Mouse (Mus musculus) liver, embryonic 12.5 days (tissue): ENCODE measurements around the gene Sys1. TPM values are rescaled to one million over a fixed set of nuclear protein-coding genes. Genes with fewer than 3 reads are reported as not detected.
A peak's percentile ranks its signal among the peaks of the same experiment; 100 is the strongest.

Source experiments
- ATAC-seq: fragments of 200-750 bp; cut with Nextera tagmentation; 2 replicates; pipeline ENCODE4 v1.8.0; 2017; ENCODE audit warnings: moderate number of reproducible peaks, mild to moderate bottlenecking, moderate library complexity
- H3K27ac ChIP-seq: fragments of 300-500 bp; sonication (generic); 2 replicates; pipeline ENCODE4 v1.5.1; 2016; ENCODE audit warnings: mild to moderate bottlenecking
- H3K27me3 ChIP-seq: fragments of 300-500 bp; sonication (generic); replicated peaks from 2 replicates; pipeline ENCODE4 v1.6.1; 2016; ENCODE audit warnings: mild to moderate bottlenecking, moderate library complexity
- H3K36me3 ChIP-seq: fragments of 300-500 bp; sonication (generic); 2 replicates; pipeline ENCODE4 v1.6.1; 2016; ENCODE audit warnings: mild to moderate bottlenecking, moderate library complexity
- H3K4me1 ChIP-seq: fragments of 300-500 bp; sonication (generic); 2 replicates; pipeline ENCODE4 v1.6.1; 2016
- H3K4me2 ChIP-seq: fragments of 300-500 bp; sonication (generic); 2 replicates; pipeline ENCODE4 v1.6.1; 2016; ENCODE audit warnings: mild to moderate bottlenecking, moderate library complexity
- H3K4me3 ChIP-seq: fragments of 300-500 bp; sonication (generic); 2 replicates; pipeline ENCODE4 v1.5.1; 2016; ENCODE audit warnings: mild to moderate bottlenecking, moderate library complexity
- H3K9ac ChIP-seq: fragments of 300-500 bp; sonication (generic); 2 replicates; pipeline ENCODE4 v1.6.1; 2016; ENCODE audit warnings: mild to moderate bottlenecking, moderate library complexity
- H3K9me3 ChIP-seq: fragments of 300-500 bp; sonication (generic); replicated peaks from 2 replicates; pipeline ENCODE4 v1.6.1; 2016; ENCODE audit warnings: mild to moderate bottlenecking, moderate library complexity
- WGBS: fragments of 180-500 bp; shearing (Covaris S2); methylation state at CpG from one replicate; pipeline ENCODE4 v1.1.7; 2016; ENCODE audit not compliant: insufficient replicate concordance; 5-methylcytosine and 5-hydroxymethylcytosine counted together
- polyA plus RNA-seq: library from polyadenylated mRNA; unstranded; fragments of >200 nt; fragmentation: Nextera tagmentation; extraction: Ambion mirVana; gene quantifications from 2 replicates; pipeline ENCODE4 v1.2.1, GENCODE M21; 2016

The Sys1 gene
- polyA plus RNA-seq, 1 experiment from 2014 or later = 37.9 TPM

DNA sequence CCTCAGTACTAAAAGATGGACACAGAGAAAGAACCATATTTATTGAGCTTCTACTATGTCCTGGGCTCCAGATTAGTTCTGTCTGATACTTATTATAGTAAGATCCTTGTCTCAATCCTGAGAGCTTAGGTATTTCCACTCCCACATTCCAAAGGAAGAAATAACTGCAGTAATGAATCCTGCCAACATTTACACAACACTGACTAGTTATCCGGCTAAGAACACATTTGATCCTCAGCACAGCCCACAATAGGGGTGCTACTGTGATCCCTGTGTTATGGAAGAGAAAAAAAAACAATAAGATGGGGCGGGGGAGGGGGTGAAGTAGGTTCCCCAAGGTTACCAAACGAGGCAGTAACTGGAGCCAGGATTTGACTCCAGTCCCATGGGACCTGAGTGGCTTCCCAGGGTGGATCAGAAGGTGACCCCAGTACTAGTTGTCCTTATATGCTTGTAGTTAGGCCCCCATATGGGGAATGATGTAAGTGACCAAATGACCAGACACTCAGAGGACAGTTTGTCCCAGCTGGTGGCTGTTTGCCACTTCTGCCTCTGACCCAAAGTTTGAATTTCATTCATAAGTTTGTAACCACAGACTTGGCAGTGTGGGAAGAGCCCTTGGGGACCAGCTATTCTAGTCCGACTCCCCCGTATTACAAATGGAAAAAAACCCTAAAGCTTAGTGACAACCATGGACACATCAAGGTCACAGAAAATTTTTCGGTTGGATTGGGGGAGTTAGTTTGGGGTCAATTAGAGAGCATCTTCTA lies 1.2 kb upstream of the Sys1 start:
- 57% methylated on average over 6 of the region's 6 CpGs for WGBS
- peaks cover 11% of the 10 kb centered on the region; the same call in 1 of the 2 replicates for H3K4me1 ChIP-seq
- H3K36me3 ChIP-seq = no peaks in the 10 kb centered on the region
- no peaks in the 10 kb centered on the region for H3K9me3 ChIP-seq
- no peak overlapping the region for H3K9ac ChIP-seq
- H3K4me2 ChIP-seq = no peak overlapping the region
- no peak overlapping the region for H3K27ac ChIP-seq
- ATAC-seq = no peak
- H3K4me3 ChIP-seq = no peak overlapping the region
- H3K27me3 ChIP-seq = peaks cover 34% of the 10 kb centered on the region

DNA sequence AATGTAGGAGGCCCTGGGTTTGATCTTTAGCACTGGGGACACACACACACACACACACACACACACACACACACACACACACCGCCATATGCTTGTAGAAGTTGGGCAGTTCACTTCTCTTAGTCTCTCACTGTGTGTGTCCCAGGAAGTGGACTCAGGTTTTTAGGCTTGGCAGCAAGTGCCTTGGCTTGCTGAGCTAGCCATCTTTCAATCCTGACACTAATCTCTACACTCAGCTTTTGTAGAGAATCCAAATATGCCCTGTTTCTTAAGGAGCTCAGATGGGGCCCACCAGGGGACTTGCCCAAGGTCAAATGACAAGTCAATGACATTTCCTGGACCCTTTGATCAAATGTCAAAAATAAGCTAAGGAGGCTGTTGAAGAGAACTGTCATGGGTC lies 351 bp upstream of the Sys1 start:
- Histone ChIP-seq H3K36me3 (no peaks in the 10 kb centered on the region), H3K4me3 (no peak overlapping the region), H3K4me2 (no peak overlapping the region), H3K9me3 (no peaks in the 10 kb centered on the region), H3K27ac (peak overlapping the region; percentile 52), H3K4me1 (peaks cover 11% of the 10 kb centered on the region; the same call in 1 of the 2 replicates), H3K9ac (no peak overlapping the region), H3K27me3 (peaks cover 34% of the 10 kb centered on the region)
- WGBS = 56% methylated on average over 1 of the region's 1 CpGs
- ATAC-seq = no peak

DNA sequence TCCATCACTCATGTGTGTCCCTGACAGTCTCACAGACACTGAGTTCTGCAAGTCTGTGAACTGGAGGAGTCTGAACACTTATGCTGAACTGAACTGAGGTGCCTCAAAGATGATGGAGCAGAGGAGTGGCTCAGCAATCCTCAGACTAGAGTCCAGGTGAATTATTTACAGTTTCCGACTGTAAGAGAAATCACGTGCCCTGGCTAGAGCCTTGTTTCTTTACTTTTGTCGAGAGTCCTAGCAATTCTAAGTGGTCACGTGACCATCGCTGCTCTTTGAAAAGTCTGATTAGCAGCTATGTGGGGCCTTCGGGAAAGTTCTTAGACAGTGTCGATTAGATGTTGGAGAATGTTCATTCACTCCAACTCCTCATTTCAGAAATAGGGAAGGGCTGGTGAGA lies 1.2 kb downstream of the Sys1 start:
- ATAC-seq = no peak
- 48% methylated on average over 7 of the region's 7 CpGs for WGBS
- peaks cover 26% of the 10 kb centered on the region for H3K27me3 ChIP-seq
- no peak overlapping the region for H3K4me3 ChIP-seq
- peaks cover 25% of the 10 kb centered on the region for H3K4me1 ChIP-seq
- peak overlapping the region; percentile 61 for H3K27ac ChIP-seq
- H3K9me3 ChIP-seq = no peaks in the 10 kb centered on the region
- H3K9ac ChIP-seq = no peak overlapping the region
- H3K4me2 ChIP-seq = no peak overlapping the region
- H3K36me3 ChIP-seq = peaks cover 5% of the 10 kb centered on the region

DNA sequence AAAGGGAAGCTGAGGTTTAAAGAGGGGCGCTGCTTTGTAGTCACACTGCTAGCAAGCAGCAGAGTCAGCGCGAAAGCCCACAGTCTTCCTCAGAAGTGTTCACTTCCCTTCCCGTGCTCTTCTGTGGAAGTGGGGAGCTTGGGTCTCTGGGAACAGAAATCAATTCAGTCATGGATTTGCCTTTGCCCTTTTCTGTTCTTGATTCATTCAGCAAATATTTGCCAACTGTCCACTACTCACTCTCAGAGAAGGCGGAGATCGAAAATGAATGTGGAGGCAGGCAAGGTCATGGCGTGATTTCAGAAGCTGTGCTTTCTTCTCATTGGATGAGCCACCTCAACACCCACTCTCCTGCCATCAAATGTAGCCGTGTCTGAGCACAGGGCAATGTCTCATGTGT lies 1.8 kb downstream of the Sys1 start:
- H3K4me3 ChIP-seq = no peak overlapping the region
- peaks cover 11% of the 10 kb centered on the region for H3K36me3 ChIP-seq
- no peak overlapping the region for H3K4me2 ChIP-seq
- H3K4me1 ChIP-seq = peaks cover 29% of the 10 kb centered on the region
- WGBS = 57% methylated on average over 8 of the region's 8 CpGs
- no peak overlapping the region for H3K9ac ChIP-seq
- H3K27me3 ChIP-seq = peaks cover 23% of the 10 kb centered on the region
- H3K27ac ChIP-seq = peak overlapping the region; percentile 61
- no peak for ATAC-seq
- no peaks in the 10 kb centered on the region for H3K9me3 ChIP-seq

DNA sequence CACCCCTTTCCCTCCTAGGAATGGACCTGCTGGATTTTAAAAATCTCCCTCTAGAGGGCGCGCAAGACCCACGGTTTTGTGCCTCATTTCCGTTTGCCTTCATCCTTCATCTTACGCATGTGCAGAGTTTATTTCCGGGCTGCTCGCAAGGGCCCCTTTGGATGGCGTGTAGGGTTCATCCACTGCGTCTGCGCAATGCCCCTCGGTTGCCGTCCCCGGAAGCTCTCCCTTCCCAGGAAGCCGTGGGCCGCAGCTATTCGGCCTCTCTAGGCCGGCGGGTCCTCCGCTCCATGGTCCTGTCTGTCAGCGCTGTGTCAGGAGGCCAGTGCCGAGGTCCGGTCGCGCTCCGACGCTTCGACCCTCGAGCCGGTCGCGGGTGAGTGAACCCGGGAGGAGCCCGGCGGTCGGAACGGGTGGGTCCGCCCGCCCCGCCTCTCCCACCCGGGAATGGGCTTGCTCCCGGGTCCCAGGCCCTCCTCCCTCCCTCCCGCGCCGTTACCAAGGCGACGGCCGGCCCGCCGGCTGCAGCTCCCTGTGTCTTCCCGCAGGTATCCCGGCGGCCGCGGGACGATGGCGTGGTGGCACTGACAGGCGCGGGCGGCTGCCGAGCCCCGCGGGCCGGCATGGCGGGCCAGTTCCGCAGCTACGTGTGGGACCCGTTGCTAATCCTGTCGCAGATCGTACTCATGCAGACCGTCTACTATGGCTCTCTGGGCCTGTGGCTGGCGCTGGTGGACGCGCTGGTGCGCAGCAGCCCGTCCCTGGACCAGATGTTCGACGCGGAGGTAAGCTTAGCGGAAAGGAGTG lies 4.2 kb downstream of the Sys1 start, which contains the start of gene Gm20458:
Gene Gm20458 (plus strand): TSS at position 223 of the 807 bp plus-strand sequence.
- Histone ChIP-seq H3K9me3 (no peaks in the 10 kb centered on the region), H3K4me3 (peak within 1 kb of the TSS; percentile 86), H3K4me1 (peaks cover 24% of the 10 kb centered on the region), H3K27ac (peak within 1 kb of the TSS; percentile 72), H3K36me3 (peaks cover 34% of the 10 kb centered on the region), H3K4me2 (peak within 1 kb of the TSS; percentile 89), H3K9ac (peak within 1 kb of the TSS; percentile 82), H3K27me3 (peaks cover 19% of the 10 kb centered on the region; the same call in 1 of the 2 replicates)
- WGBS = under 1% methylated on average over 78 of the region's 79 CpGs
- peak; percentile 98 for ATAC-seq

DNA sequence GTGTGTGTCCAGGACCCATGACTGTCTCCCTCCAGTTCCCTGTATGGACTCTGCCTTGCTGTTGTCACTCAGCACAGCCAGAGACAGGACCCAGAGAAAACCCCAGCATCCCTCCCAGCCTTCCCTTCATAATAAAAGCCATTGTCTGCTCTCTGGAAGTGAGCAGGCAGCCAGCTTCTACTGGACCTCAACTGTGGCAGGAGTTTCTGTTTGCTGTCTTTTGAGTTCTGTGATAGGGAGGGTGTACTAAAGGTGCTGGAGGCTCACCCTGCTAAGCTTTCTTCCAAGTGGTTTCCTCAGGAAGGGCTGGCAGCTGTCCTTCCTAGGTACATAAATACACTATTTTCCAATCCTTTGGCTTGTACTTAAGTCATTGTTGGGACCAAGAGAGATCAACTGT lies 8.4 kb downstream of the Sys1 start:
- no peaks in the 10 kb centered on the region for H3K9me3 ChIP-seq
- no peak overlapping the region for H3K9ac ChIP-seq

DNA sequence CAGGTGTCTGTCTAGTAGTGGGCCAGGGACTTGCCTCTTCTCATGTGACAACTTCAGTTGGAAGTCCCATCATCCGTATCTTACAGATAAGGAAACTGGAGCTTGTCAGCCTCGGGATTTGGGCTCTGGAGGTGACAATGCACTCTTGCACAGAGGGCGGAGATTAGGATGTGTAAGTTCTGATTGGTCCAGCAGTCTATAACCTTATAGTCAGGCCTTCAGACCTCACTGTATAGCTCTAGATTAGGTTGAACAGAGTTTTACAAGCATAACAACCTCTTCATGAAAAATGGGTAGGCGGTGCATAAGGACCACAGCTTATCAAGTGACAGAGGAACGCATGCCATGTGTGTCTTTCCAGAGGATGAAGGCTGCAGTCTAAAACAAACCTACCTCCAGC lies 10.0 kb downstream of the Sys1 start:
- 48% methylated on average over 5 of the region's 5 CpGs for whole genome bisulfite sequencing
- no peak overlapping the region for H3K9ac ChIP-seq
- peak; percentile 68 for ATAC-seq
- no peak overlapping the region; the same call in 1 of the 2 replicates for H3K27ac ChIP-seq
- no peak overlapping the region for H3K4me2 ChIP-seq
- H3K9me3 ChIP-seq = no peaks in the 10 kb centered on the region
- H3K4me3 ChIP-seq = no peak overlapping the region
- peaks cover 40% of the 10 kb centered on the region for H3K36me3 ChIP-seq
- H3K4me1 ChIP-seq = peaks cover 33% of the 10 kb centered on the region
- no peaks in the 10 kb centered on the region for H3K27me3 ChIP-seq

More for the DNA sequence above, 8.4 kb downstream of the Sys1 start:
- ATAC-seq = no peak
- Histone ChIP-seq H3K27me3 (no peaks in the 10 kb centered on the region), H3K4me3 (no peak overlapping the region), H3K4me1 (peaks cover 36% of the 10 kb centered on the region), H3K36me3 (peaks cover 40% of the 10 kb centered on the region), H3K4me2 (no peak overlapping the region), H3K27ac (no peak overlapping the region)

DNA sequence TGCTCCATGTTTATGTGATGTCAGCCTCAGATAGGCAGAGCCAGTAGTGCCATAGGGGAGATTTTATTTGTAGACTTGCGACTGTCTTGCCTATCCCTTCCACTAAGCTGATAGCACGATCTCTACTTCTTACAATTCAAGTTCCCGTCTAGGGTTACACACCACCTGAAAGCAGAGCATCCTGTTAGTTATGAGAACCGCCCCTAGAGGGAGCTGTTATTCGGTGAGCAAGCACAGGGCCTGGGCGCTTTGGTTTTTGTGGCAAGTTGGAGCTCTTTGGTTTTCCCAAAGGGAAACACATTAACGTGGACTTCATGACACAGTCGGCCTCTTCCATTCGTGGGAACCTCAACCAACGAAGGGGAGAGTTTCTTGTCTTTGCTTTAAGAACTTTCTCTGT lies 13.5 kb downstream of the Sys1 start:
- peaks cover 20% of the 10 kb centered on the region for H3K36me3 ChIP-seq
- no peak overlapping the region for H3K4me3 ChIP-seq
- no peaks in the 10 kb centered on the region for H3K27me3 ChIP-seq
- no peaks in the 10 kb centered on the region for H3K9me3 ChIP-seq
- ATAC-seq = 0 out of 2 replicates have a peak, but pooled peaks have one; percentile 44
- no peak overlapping the region for H3K4me2 ChIP-seq
- peaks cover 13% of the 10 kb centered on the region for H3K4me1 ChIP-seq
- 20% methylated on average over 10 of the region's 10 CpGs for WGBS
- H3K9ac ChIP-seq = no peak overlapping the region
- no peak overlapping the region for H3K27ac ChIP-seq

DNA sequence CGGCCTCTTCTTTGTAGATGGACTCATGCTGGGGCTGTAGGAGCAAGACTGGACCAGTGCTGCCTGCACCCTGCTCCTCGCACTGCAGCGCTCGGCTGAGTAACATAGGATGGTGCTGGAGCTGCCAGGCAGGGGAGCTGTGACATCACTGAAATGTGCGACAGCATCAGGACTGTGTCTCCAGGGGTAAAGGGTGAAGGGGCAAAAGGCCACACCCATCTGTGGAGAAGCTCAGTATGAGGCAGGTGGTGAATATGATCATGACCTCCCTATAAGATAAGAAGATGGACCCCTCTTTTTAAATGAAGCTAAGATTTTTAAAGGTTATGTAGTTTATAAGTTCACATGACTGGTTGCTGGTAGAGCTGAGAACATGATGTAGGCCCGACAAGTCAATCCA lies 16.9 kb downstream of the Sys1 start, which contains the start of gene Trp53tg5:
Gene Trp53tg5 (minus strand): TSS at position 101 of the 400 bp plus-strand sequence.
- ATAC-seq = no peak
- Histone ChIP-seq H3K4me2 (no peak within 1 kb of the TSS), H3K4me3 (no peak within 1 kb of the TSS), H3K4me1 (no peaks in the 10 kb centered on the region), H3K9ac (no peak within 1 kb of the TSS), H3K36me3 (peaks cover 9% of the 10 kb centered on the region), H3K27me3 (no peaks in the 10 kb centered on the region), H3K27ac (no peak within 1 kb of the TSS), H3K9me3 (no peaks in the 10 kb centered on the region)
- 80% methylated on average over 6 of the region's 6 CpGs for WGBS

DNA sequence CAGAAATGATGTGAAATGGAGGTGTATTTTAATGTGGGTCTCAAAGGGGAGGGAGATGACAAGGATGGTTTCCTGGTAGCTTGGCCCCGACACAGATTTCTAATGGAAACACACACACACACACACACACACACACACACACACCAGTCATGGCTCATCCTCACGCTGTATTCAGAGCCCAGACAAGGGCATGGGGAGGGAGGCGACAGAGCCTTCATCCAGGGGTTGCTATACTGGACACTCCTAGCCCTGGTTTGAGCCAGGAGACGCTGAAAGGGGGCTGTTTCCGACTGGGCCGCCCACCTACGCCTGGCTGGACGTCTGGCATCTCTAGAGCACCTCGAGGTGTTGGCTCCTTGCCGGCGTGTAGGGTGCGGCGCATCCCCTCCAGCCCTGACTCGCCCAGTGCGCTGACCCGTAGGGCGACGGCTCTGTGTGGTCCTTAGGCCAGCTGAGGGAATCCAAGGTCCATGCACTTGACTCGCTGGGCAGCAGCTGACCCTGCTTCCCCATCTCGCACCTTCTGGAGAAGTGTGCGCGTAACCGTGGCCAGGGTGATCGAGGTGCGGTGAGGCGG lies 29.0 kb downstream of the Sys1 start, which contains the start of gene Dbndd2:
Gene Dbndd2 (plus strand): TSS at position 426 of the 577 bp plus-strand sequence.
- Histone ChIP-seq H3K27ac (no peak within 1 kb of the TSS), H3K4me3 (peak within 1 kb of the TSS; percentile 61), H3K36me3 (0 out of 2 replicates have a peak, but pooled peaks cover 2% of the 10 kb centered on the region), H3K9ac (peak within 1 kb of the TSS; percentile 40), H3K9me3 (no peaks in the 10 kb centered on the region), H3K4me1 (peaks cover 12% of the 10 kb centered on the region; the same call in 1 of the 2 replicates), H3K27me3 (peaks cover 57% of the 10 kb centered on the region), H3K4me2 (peak within 1 kb of the TSS; percentile 71)
- ATAC-seq = 0 out of 2 replicates have a peak, but pooled peaks have one; percentile 28
- WGBS = 5% methylated on average over 26 of the region's 26 CpGs

DNA sequence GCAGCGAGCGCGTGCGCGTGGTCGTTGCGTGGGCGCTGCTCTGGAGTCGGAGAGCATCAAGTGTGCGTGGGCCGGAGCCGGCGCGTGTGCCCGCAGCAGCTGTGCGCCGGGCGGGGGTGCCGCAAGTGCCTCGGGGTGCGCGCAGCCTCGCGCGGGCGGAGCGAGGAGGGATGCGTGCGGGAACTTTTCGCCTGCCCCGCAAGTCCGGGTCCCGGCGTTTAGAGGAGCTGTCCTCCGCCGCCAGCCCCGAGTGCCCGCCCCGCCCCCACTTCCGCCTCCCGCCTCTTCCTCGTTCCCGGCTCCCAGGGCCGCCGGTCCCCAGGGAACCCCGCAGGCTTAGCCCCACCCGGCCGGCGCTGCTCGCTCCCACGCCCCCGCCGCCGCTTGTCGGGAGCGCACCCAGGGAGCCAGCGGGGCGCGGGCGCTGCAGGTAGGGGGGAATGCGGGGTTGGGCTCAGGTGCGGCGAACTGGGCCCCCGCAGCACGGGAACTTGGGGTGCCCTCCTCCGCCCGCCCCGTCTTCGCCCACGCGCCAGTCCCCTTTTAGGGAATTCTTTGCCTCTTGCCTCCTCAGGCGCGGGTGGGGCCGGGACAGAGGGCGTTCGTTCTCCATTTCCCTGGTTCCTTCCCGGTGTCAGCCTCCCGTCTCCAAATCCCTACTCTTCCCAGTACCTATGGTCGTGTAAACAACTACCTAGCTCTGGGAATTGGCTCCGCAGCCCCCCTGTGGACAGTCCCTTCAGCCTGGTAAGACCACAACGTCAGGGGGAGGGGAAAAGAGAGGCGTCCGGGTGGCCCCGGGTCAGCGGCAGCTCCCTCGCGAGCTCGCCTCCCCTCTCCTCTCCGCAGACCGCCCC lies 29.7 kb downstream of the Sys1 start:
- Histone ChIP-seq H3K9me3 (no peaks in the 10 kb centered on the region), H3K4me1 (peaks cover 12% of the 10 kb centered on the region; the same call in 1 of the 2 replicates), H3K4me2 (peak overlapping the region; percentile 71), H3K4me3 (peak overlapping the region; percentile 61), H3K9ac (peak overlapping the region; percentile 40), H3K27ac (no peak overlapping the region), H3K36me3 (0 out of 2 replicates have a peak, but pooled peaks cover 3% of the 10 kb centered on the region), H3K27me3 (peaks cover 57% of the 10 kb centered on the region)
- WGBS = under 1% methylated on average over 90 of the region's 90 CpGs
- peak; percentile 18; the same call in 1 of the 2 replicates for ATAC-seq
